Mouse (Mus musculus): ENCODE measurements around the gene Duox1.
"Not testable (repeated sequence)": the region's sequence is repeated elsewhere in the genome, so short reads cannot be mapped to it uniquely, and the experiment has no call there.

The Duox1 gene

DNA sequence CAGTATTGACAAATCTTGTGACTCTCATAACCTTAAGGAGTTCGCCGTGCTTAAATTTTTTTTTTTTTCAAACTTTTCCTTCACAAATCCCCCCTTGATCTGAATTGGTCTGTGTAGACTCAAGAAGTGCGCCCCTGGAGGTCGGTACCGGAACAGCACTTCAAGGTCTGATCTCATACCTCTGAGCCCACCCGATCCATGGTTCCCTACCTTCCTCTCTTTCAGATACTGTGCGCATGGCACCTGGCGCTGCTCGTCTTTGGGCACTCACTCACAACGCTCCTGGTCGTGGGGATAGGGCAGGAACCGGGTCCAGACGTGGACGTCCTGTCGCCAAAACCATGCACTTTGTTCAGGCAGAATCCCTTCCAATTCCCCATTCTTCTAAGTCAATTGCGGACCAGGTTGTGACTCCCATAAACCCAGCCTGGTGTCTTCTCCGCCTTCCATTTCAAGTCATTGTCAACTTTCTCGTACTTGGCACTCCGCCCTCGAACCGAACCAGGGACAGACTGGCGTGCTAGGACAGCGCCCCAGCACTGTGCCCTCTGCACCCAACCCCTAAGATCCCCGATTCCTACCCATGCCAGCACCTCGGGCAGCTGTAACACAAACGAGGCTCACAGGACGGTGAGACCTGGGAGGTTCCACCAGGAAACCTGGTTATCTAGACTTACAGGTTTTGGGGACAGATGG, 2.6 kb upstream of the Duox1 start:
- DNase-seq: peak; percentile 82

DNA sequence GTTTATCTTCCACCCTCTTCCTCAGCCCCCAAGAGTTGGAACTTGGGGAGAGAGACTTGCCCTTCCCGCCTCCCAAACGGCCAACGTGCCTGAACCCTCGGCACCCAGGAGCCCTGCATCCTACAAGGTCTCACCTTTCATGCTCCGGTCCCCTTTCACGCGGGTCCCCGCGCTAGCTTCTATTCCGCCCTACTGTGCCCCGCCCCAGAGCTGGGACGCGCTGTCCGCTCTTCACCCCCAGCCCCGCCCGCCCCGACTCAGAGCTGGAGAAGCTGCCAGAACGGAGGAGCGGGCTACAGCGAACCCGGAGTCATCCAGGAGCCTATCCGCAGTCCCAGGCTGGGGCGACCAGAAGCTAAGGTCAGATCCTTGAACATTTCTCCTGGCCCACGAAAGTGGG, 1.9 kb upstream of the Duox1 start, which contains the start of gene Duoxa1:
Gene Duoxa1, minus strand, starts transcription at position 195 of the 400 bp plus-strand sequence.
- no peak for DNase-seq

DNA sequence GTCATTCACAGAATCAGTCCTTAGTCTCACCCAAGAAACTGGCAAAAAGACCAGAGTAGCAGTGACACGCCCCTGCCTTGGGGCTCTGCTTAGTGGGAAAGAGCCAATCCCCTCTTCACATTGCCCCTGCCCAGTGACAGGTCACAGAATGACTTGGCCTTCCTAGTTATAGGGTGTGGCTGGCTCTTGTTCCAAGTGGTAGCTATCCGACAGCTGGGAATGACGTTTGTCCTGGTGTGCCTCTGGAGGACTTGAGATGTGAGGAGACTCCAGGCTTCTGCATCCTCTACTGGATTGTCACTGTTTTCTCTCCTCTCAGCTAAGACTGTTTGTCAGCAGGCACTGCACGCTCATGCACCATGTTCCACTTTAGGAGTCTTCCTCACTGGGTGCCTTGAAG, 1.9 kb downstream of the Duox1 start:
- no peak for DNase-seq

DNA sequence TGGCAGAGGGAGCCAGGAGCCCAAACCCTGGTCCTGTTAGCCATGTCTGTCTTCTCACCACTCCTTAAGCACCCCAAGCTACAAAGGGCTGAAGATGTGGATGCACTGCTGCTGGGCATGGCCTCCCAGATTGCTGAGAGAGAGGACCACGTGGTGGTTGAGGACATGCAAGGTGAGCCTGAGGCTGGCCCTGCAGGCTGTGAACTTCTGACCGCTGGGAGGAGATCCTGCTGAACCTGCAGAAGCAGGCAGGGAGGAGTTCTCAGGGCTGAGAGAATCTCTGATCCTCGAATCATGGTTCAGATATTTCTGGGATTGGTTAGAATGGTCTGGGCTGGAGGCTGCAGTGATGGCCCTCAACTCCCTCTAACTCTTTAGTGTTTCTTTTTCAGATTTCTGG, 8.5 kb downstream of the Duox1 start:
- DNase-seq: no peak

- no peak for DNase-seq
Observed at GRCm38 (mm10) chr2:122324586-122324985, 9.1 kb downstream of the Duox1 start.

GRCm38 (mm10) chr2:122325361-122325760, 9.9 kb downstream of the Duox1 start:
- no peak for DNase-seq

- DNase-seq: no peak
Observed at GRCm38 (mm10) chr2:122327986-122328385, 12.5 kb downstream of the Duox1 start.

DNA sequence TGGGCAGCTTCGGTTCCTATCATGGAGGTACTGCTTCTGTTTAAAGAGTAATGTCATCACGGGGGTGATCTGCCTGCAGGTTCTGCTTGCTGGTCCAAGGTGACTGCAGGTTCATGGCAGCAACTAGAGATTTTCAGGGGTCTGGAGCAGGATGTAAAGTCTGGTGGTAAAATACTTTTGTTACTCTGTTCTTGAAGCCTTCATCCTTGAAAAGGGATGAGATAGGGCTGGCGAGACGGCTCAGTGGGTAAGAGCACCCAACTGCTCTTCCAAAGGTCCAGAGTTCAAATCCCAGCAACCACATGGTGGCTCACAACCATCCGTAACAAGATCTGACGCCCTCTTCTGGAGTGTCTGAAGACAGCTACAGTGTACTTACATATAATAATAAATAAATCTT, 14.8 kb downstream of the Duox1 start:
- DNase-seq: not testable (repeated sequence)

GRCm38 (mm10) chr2:122332222-122332621, 16.8 kb downstream of the Duox1 start:
- no peak for DNase-seq

DNA sequence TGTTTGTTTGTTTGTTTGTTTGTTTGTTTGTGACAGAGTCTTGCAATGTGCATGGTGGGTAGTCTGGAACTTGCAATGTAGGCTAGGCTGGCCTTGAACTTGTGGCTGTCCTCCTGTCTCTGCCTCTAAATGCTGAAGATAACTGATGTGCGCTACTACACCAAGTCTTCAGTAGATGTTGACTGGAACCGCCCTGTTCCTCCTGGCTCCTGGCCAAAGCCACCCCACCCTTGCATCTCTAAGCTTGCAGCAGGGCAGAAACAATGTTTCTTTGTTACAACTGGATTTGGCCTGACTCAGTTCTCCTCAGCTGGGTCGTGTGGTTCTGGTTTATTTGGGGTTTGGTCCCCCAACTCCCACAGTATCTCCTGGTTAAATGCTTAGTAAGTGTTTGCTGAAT, 18.7 kb downstream of the Duox1 start:
- DNase-seq: no peak

GRCm38 (mm10) chr2:122337291-122337690, 21.8 kb downstream of the Duox1 start:
- DNase-seq: no peak

GRCm38 (mm10) chr2:122345106-122345893, 29.8 kb downstream of the Duox1 start:
- DNase-seq: no peak

DNA sequence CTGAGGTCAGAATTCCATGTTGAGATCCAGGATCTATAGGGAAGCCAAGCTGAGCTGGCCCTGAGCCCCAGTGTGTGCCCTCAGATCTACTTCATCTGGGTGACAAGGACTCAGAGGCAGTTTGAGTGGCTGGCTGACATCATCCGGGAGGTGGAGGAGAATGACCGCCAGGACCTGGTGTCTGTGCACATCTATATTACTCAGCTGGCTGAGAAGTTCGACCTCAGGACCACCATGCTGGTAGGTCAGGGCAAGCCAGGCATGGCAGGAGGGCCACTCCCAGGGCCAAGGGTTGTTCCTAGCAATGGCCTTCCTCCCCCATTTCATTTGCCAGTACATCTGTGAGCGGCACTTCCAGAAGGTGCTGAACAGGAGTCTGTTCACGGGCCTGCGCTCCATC, 30.7 kb downstream of the Duox1 start:
- DNase-seq: not testable (repeated sequence)

DNA sequence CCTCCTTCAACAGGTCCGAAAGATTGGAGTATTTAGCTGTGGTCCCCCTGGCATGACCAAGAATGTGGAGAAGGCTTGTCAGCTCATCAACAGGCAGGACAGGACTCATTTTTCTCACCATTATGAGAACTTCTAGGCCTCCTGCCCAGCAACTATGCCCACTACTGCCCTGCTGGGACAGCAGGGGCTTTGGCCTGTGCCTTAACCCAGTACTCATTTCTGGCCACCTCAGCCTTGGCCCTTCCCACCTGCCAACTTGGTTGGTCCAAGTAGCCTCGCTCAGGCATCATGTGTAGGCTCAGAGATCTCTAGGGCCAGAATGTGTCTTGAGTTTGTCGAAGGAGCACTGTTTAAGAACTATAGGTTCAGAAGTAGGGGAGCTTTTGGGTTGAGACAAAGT, 31.8 kb downstream of the Duox1 start:
- no peak for DNase-seq

- DNase-seq: peak; percentile 93
Observed at GRCm38 (mm10) chr2:122348531-122349131, 33.2 kb downstream of the Duox1 start.

DNA sequence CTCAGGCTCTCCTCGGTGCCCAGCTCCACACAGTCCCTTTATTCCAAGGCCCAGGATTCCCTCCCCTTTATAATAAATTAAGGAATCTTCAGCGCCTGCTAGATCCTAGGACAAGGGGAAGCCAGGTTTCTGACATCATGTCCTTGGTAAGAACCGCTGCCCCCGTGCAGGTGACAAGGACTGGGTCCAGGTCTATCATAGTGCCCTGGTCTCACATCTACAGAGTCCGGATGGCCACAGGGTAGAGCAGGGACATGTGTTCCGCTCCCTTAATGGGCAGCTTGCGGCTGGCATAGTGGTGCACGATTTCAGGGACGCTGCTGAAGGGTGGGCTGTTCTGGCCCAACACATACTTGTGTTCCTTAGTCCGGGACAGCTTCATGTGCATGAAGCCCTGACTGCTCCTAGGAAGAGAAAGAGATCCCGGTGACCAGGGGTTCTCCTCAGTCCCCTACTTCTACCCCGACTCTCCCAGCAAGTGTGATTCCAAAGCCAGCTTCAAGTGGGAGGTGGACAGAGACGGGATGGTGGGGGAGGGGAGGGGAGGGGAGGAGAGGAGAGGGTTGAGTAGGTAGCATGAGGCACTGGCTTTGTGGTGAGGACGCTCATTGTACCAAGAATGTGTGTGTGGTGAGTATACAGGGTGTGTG, 33.8 kb downstream of the Duox1 start:
- DNase-seq: peak; percentile 49

DNA sequence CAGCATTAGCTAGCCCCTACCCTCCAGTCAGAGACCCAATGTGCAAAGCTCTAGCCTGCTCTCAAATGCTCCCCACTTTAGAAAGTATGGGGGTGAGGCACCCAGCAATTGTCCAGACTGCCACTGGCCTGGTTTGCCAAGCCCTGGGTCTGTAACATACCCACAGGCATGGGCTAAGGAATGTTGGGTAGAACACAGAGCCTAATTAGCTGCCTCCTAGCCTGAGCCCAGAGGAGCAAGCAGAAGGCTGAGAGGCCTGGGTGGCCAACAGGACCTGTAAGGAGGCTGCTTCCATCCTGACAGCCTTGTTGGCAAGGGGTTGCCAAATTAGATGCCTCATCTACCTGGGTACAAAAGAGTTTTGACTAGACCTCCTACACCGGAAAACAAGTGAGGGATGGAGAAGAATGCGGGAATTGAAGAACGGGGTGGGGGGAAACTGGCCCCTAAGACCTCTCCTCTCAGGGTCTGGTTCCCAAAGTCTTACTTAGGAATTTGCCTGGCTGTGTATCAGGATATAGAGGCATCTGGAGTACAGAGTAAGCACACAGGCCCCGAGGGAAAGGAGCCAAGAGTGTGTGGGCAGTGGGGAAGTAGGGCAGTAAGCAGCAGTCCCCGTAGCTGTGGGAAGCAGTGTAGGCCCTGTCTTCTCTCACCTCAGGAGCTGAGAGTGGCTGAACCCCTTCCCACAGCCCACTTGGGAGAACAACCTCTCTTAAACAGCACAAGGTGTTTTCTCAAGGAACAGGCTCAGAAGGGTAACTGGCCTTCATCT, 35.9 kb downstream of the Duox1 start:
- no peak for DNase-seq

DNA sequence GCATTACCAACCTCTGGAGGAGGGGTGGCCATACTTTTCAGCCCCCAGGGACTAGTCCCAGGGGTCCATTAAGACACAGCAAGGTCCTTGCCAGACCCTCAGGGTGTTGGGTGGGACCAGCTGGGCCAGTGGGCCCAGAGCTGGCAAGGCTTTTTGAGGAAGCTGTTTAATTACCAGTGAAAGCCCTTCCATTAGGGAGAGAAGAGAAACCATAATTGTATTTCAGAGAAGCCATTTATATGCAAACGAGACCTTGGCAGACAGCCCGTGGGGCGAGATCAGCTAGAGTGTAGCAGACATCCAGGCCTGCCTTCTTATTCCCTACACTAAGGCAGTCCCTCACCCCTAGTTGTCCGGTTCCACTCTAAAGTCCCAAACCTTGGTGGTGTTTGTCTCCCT, 36.5 kb downstream of the Duox1 start:
- DNase-seq: no peak

- DNase-seq: no peak
Observed at GRCm38 (mm10) chr2:122352992-122353391, 37.5 kb downstream of the Duox1 start.

DNA sequence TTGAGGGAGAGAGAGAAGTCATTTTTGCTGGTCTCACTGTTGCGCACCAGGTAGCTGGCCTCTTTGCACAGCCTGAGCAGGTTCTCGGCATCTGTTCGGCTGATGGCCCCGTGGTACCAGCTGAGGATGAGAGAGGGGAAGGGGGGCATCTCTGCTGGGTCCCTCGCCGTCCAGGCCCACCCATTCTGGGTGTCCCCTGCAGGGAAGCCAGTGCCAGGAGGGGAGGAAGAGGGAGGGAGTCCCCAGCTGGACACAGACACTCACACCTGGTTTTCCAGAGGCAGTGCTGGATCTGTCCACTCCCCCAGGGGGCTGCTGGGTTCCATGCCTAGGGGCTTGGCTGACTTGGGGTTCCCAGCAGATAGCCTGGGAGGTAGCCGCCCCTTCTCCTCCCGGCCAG, 38.3 kb downstream of the Duox1 start:
- DNase-seq: no peak

DNA sequence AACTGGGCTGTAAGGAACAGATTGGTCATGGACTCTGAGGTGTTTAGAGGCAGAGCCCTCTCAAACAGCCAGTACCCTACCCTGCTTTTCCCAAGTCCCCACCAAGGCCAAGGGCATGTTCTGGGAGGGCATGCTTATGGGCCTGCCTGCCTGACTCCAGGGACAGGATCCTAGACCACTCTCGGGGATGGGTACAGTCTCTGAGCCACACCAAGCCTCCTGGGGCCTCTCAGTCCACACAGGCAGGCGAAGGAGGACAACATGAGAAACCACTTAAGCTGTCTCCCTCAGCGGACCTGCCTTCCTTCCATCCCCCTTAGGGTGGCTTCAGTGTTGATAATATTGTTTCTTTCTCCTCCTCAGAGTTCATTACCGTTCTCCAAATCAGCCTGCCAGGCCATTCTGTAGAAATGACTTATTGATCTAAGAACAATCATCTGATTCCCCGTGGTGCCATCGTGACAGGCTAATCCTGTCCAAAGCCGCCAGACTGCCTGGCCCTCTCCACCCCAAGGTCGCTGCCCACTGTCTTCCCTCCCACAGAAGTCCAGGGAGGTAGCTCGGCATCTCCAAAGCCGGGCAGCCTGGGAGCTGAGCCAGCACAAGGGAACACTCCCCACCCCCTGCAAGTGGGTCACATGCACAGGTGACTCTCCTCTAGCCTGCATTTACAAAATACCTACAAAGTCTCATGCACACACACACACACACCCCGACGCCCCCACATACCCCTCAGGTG, 38.9 kb downstream of the Duox1 start:
- DNase-seq: no peak

DNA sequence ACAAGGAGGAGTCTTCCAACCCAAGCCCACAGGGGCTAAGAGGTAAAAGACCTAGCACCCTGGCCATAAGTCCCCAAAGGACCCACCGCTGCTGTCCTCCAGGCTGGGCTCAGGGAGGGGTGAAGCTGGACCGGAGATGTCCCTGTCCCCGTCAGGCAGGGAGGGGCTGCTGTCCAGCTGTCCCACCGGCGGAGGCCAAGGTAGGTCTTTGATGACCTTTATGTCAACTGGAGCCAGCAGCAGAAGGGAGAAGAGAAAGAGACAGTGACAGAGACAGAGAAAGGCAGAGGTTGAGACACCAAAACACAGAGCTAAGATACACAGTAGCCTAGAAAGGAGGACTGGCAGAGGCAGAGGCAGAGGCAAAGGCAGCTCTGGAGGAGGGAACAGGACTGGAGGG, 39.9 kb downstream of the Duox1 start:
- no peak for DNase-seq
